Mouse (Mus musculus) C2C12 (cell line): ENCODE data around the gene Rbm47.

ENCODE experiments used
- CTCF ChIP-seq: IDR thresholded peaks from one replicate; pipeline ENCODE4 v1.5.1; 2011; ENCODE audit not compliant: control insufficient read depth, insufficient read depth, insufficient read length
- MAX ChIP-seq: IDR thresholded peaks from one replicate; pipeline ENCODE4 v1.6.1; 2011; ENCODE audit warnings: mild to moderate bottlenecking, control low read depth
- MYOD1 ChIP-seq: IDR thresholded peaks from one replicate; pipeline ENCODE4 v1.6.1; 2011; ENCODE audit warnings: low read depth; ENCODE audit not compliant: control insufficient read depth, insufficient read length

- TF ChIP-seq CTCF = no peak
- no peak for TF ChIP-seq MYOD1
- TF ChIP-seq MAX = no peak
These were observed 77.8 kb downstream of the Rbm47 start for GRCm38 (mm10) chr5:66095166-66095565.
